Comparison of ENCODE assay signal across 24 mouse cellular contexts in genomic region chr9:103681741-103682330, GRCm38 (mm10).
DNase-seq lines count a peak whose midpoint lies in the region; ATAC-seq lines count a peak whose summit lies in the region.
"Had no signal": no experiment of that assay in that cellular context is flagged by ENCODE, and none has a peak within 500 bp of the region (broad histone marks: within the 10 kb centered on the region; RNA-seq: fewer than 3 reads in every experiment).

No protein-coding gene starts in this region.

- H3K4me2 ChIP-seq in heart, embryonic 12.5 days, result 0 out of 2 replicates have a peak overlapping the region, but pooled peaks have one; percentile 2
- no peak overlapping the region for H3K4me2 ChIP-seq in heart, embryonic 16.5 days (ENCODE audit: low read depth, low read length)
- H3K4me2 ChIP-seq: embryonic facial prominence, embryonic 15.5 days; hindbrain, embryonic 13.5 days had no signal

- H3K4me1 ChIP-seq in heart, embryonic 12.5 days (replicated peaks), result peaks cover 73% of the 10 kb centered on the region
- H3K4me1 ChIP-seq in heart, embryonic 16.5 days (ENCODE audit: control insufficient read depth, insufficient read depth, low read length), result peaks cover 54% of the 10 kb centered on the region

- peaks cover 3% of the 10 kb centered on the region for H3K9me3 ChIP-seq in heart, embryonic 12.5 days (replicated peaks)
- H3K9me3 ChIP-seq in heart, embryonic 16.5 days (replicated peaks; ENCODE audit: control insufficient read depth, low read length), result no peaks in the 10 kb centered on the region
- H3K9me3 ChIP-seq: embryonic facial prominence, embryonic 15.5 days; forebrain, embryonic 10.5 days; hindbrain, embryonic 13.5 days had no signal

- peaks cover 9% of the 10 kb centered on the region for H3K36me3 ChIP-seq in heart, embryonic 12.5 days
- H3K36me3 ChIP-seq in heart, embryonic 16.5 days (ENCODE audit: control insufficient read depth, insufficient read depth), result no peaks in the 10 kb centered on the region
- H3K36me3 ChIP-seq: embryonic facial prominence, embryonic 15.5 days; forebrain, embryonic 10.5 days; G1E; hindbrain, embryonic 13.5 days had no signal

- WGBS in heart, embryonic 12.5 days, result 6% methylated on average over 4 of the region's 4 CpGs
- WGBS in heart, embryonic 16.5 days, result 21% methylated on average over 4 of the region's 4 CpGs

- ATAC-seq in heart, embryonic 12.5 days (ENCODE audit: insufficient number of reproducible peaks, low FRiP score), result peak; percentile 66
- ATAC-seq in heart, embryonic 16.5 days (replicated peaks; ENCODE audit: extremely low read depth, insufficient read depth, low FRiP score), result peak; percentile 34; the same call in 1 of the 2 replicates
- ATAC-seq: CD4-positive, CD25-positive, alpha-beta regulatory T cell, adult 4 months; forebrain, embryonic 14.5 days; hindbrain, postnatal 0 days had no signal

- no peaks in the 10 kb centered on the region for H3K27me3 ChIP-seq in heart, embryonic 12.5 days (replicated peaks)
- H3K27me3 ChIP-seq in heart, embryonic 16.5 days (ENCODE audit: control insufficient read depth, insufficient read depth, low read length), result no peaks in the 10 kb centered on the region
- H3K27me3 ChIP-seq: embryonic facial prominence, embryonic 15.5 days; hindbrain, embryonic 13.5 days had no signal

- peak; percentile 41 for DNase-seq in embryo, embryonic 10 days (ENCODE audit: low spot score)
- DNase-seq in embryo, embryonic 11 days, result no peak
- no peak for DNase-seq in heart, adult 8-10 months (ENCODE audit: low spot score)
- DNase-seq in heart, adult 9 months (ENCODE audit: low spot score in 2 of 2), result no peak
- DNase-seq in mesoderm, embryonic 11.5 days (ENCODE audit: low read depth, low spot score), result peak; percentile 39
- DNase-seq in ovary, postnatal 10 days (ENCODE audit: low spot score), result no peak
- DNase-seq: adrenal gland, adult 8-10 months; adrenal gland, postnatal 36 days; B cell, adult 2 months; cerebellum, adult 2 months; cerebellum, postnatal 10 days; gastrocnemius, postnatal 36 days; kidney, adult 11 months; kidney, adult 9 months had no signal

- H3K27ac ChIP-seq in heart, embryonic 12.5 days (ENCODE audit: poor library complexity, severe bottlenecking), result peak overlapping the region; percentile 88
- peak overlapping the region; percentile 46 for H3K27ac ChIP-seq in heart, embryonic 16.5 days (ENCODE audit: low read length)
- H3K27ac ChIP-seq: embryonic facial prominence, embryonic 15.5 days; forebrain, embryonic 10.5 days; hindbrain, embryonic 13.5 days; hindbrain, postnatal 0 days had no signal

- no peak overlapping the region for H3K9ac ChIP-seq in heart, embryonic 12.5 days
- no peak overlapping the region for H3K9ac ChIP-seq in heart, embryonic 16.5 days (ENCODE audit: low read length)
- H3K9ac ChIP-seq: embryonic facial prominence, embryonic 15.5 days; hindbrain, embryonic 13.5 days had no signal

- no peak overlapping the region for H3K4me3 ChIP-seq in heart, embryonic 12.5 days
- no peak overlapping the region for H3K4me3 ChIP-seq in heart, embryonic 16.5 days (ENCODE audit: low read length)
- H3K4me3 ChIP-seq: embryonic facial prominence, embryonic 15.5 days; erythroblast, embryonic 14.5 days; forebrain, embryonic 10.5 days; hindbrain, embryonic 13.5 days had no signal

Comparison
In these comparisons a context has a peak if more than half of its experiments do, and no peak if none do; other contexts are left out.
1. DNase-seq: peak in embryo, embryonic 10 days (single experiment) and mesoderm, embryonic 11.5 days (single experiment); none in embryo, embryonic 11 days (single experiment), heart, adult 8-10 months (single experiment), heart, adult 9 months (0 of 2) and ovary, postnatal 10 days (single experiment).